Mouse (Mus musculus) testis, adult 2 months (tissue): ENCODE data around the gene Angel1.

Source experiments
- CTCF ChIP-seq: fragments of 200-500 bp; IDR thresholded peaks from 2 replicates; pipeline ENCODE4 v1.5.1; 2012; ENCODE audit warnings: low read depth, mild to moderate bottlenecking, inconsistent platforms, low read length, moderate library complexity; ENCODE audit not compliant: control insufficient read depth, insufficient read depth, insufficient replicate concordance
- POLR2A ChIP-seq: fragments of 200-500 bp; IDR thresholded peaks from 2 replicates; pipeline ENCODE4 v1.6.1; 2012; ENCODE audit warnings: low read depth, mild to moderate bottlenecking, inconsistent platforms, low read length, moderate library complexity; ENCODE audit not compliant: control insufficient read depth

GRCm38 (mm10) chr12:86683698-86684097 lies 42.6 kb downstream of the Angel1 start:
- no peak for TF ChIP-seq POLR2A
- no peak for TF ChIP-seq CTCF
